ENCODE assay signal across 8 mouse cellular contexts in the genomic region with DNA sequence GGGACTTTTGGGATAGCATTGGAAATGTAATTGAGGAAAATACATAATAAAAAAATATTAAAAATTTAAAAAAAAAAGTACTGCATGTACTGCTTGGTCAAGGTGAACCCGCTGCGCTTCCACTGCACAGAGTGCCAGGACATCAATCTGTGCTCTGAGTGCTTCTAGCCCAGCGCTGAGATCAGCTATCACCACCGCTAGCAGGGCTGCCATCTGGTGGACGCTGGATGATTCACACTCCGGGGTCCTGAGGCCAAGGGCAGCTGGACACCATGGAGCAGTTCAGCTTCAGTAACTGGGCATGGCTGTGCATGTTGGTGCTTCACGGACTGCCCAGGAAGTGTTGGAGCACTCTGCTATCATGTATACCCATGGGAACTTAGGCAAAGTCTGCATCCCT.
DNase-seq lines count a peak whose midpoint lies in the region; ATAC-seq and TF ChIP-seq lines count a peak whose summit lies in the region.
"Not testable (repeated sequence)": the region's sequence is repeated elsewhere in the genome, so short reads cannot be mapped to it uniquely, and the experiment has no call there.

No protein-coding gene starts in this region.

- H3K4me2 ChIP-seq in hindbrain, postnatal 0 days (ENCODE audit: low read depth, low read length) = not testable (repeated sequence)

- peak; percentile 11 for DNase-seq in A20 (ENCODE audit: low read depth, low spot score)
- DNase-seq in ZHBTc4 (ENCODE audit: low read depth, low spot score) = peak; percentile 9
- DNase-seq in embryo, embryonic 11 days = peak; percentile 4
- not testable (repeated sequence) for DNase-seq in hindbrain, postnatal 0 days (ENCODE audit: low spot score); layer of hippocampus, adult 2 months (ENCODE audit: low spot score in 2 of 2)
- DNase-seq in lung, postnatal 10 days = peak; percentile 3
- DNase-seq in testis, postnatal 10 days (ENCODE audit: low spot score) = peak; percentile 43

- not testable (repeated sequence) for H3K4me3 ChIP-seq in bone marrow, adult 2 months (replicated peaks; ENCODE audit: control insufficient read depth, low read depth, low read length); hindbrain, postnatal 0 days (ENCODE audit: low read length); layer of hippocampus, adult 2 months

- H3K4me1 ChIP-seq in bone marrow, adult 2 months (ENCODE audit: control insufficient read depth, insufficient read depth, low read length); hindbrain, postnatal 0 days (ENCODE audit: insufficient read depth, low read length): not testable (repeated sequence)

- H3K9me3 ChIP-seq in hindbrain, postnatal 0 days (ENCODE audit: low read length) = not testable (repeated sequence)

- TF ChIP-seq CTCF in bone marrow, adult 2 months (IDR thresholded peaks at IDR 0.05; ENCODE audit: control insufficient read depth, insufficient read depth, low read length) = peak; percentile 17; the same call in 1 of the 2 replicates
- peak; percentile 29; the same call in 1 of the 2 replicates for TF ChIP-seq CTCF in hindbrain, postnatal 0 days (IDR thresholded peaks at IDR 0.05; ENCODE audit: low read depth)
- TF ChIP-seq CTCF in layer of hippocampus, adult 2 months (conservative IDR thresholded peaks at IDR 0.05) = peak; percentile 34

- ATAC-seq in hindbrain, postnatal 0 days = not testable (repeated sequence)

- 36% methylated on average over 7 of the region's 7 CpGs for WGBS in bone marrow, adult 2 months
- WGBS in hindbrain, postnatal 0 days = 50% methylated on average over 7 of the region's 7 CpGs

- H3K36me3 ChIP-seq in hindbrain, postnatal 0 days (ENCODE audit: insufficient read depth, low read length) = not testable (repeated sequence)

- not testable (repeated sequence) for TF ChIP-seq POLR2A in bone marrow, adult 2 months (IDR thresholded peaks at IDR 0.05; ENCODE audit: borderline replicate concordance, control insufficient read depth, low read depth, low read length)

- not testable (repeated sequence) for H3K27ac ChIP-seq in bone marrow, adult 2 months (ENCODE audit: control insufficient read depth, insufficient read depth, low read depth, low read length, poor library complexity); hindbrain, postnatal 0 days; layer of hippocampus, adult 2 months

- H3K27me3 ChIP-seq in hindbrain, postnatal 0 days (ENCODE audit: insufficient read depth, low read length) = not testable (repeated sequence)

- H3K9ac ChIP-seq in hindbrain, postnatal 0 days (replicated peaks; ENCODE audit: low read length) = not testable (repeated sequence)
